Mouse (Mus musculus): ENCODE results near the gene Ugt1a6a. TPM values are rescaled to one million over a fixed set of nuclear protein-coding genes. Genes with fewer than 3 reads are reported as not detected.

The Ugt1a6a gene
- polyA plus RNA-seq, 1 experiment from 2014 or later, result 1.1 TPM

GRCm38 (mm10) chr1:88226670-88227379, 92.2 kb downstream of the Ugt1a6a start, which contains the start of gene Mroh2a:
Gene Mroh2a (plus strand): TSS chr1:88226986.
- H3K9ac ChIP-seq, result no peak within 1 kb of the TSS
- no peak for ATAC-seq
- no peaks in the 10 kb centered on the region for H3K27me3 ChIP-seq

GRCm38 (mm10) chr1:88227482-88227881, 92.9 kb downstream of the Ugt1a6a start:
- no peak overlapping the region for H3K27ac ChIP-seq
- peaks cover 73% of the 10 kb centered on the region for H3K9me3 ChIP-seq (replicated peaks)
- WGBS, result 55% methylated on average over 2 of the region's 2 CpGs
- no peak overlapping the region for H3K9ac ChIP-seq
- no peaks in the 10 kb centered on the region for H3K4me1 ChIP-seq
- no peak overlapping the region for H3K4me2 ChIP-seq
- H3K27me3 ChIP-seq, result no peaks in the 10 kb centered on the region
- H3K4me3 ChIP-seq, result no peak overlapping the region
- no peaks in the 10 kb centered on the region for H3K36me3 ChIP-seq (ENCODE audit: poor library complexity, severe bottlenecking)
- no peak for ATAC-seq

More at GRCm38 (mm10) chr1:88226670-88227379, 92.2 kb downstream of the Ugt1a6a start, which contains the start of gene Mroh2a:
- Histone ChIP-seq H3K9me3 (replicated peaks) (peaks cover 70% of the 10 kb centered on the region), H3K4me2 (no peak within 1 kb of the TSS), H3K4me1 (no peaks in the 10 kb centered on the region), H3K27ac (no peak within 1 kb of the TSS), H3K4me3 (no peak within 1 kb of the TSS), H3K36me3 (ENCODE audit: poor library complexity, severe bottlenecking) (no peaks in the 10 kb centered on the region)
- 53% methylated on average over 5 of the region's 5 CpGs for WGBS

- no peak for ATAC-seq
- H3K27me3 ChIP-seq, result no peaks in the 10 kb centered on the region
- 72% methylated on average over 7 of the region's 7 CpGs for WGBS
These were observed 93.5 kb downstream of the Ugt1a6a start for GRCm38 (mm10) chr1:88228121-88228520.

GRCm38 (mm10) chr1:88229566-88229965, 95.0 kb downstream of the Ugt1a6a start:
- Histone ChIP-seq H3K36me3 (ENCODE audit: poor library complexity, severe bottlenecking) (no peaks in the 10 kb centered on the region), H3K4me1 (no peaks in the 10 kb centered on the region), H3K27me3 (no peaks in the 10 kb centered on the region), H3K4me3 (no peak overlapping the region), H3K9me3 (replicated peaks) (peaks cover 94% of the 10 kb centered on the region), H3K9ac (no peak overlapping the region), H3K4me2 (no peak overlapping the region), H3K27ac (no peak overlapping the region)
- WGBS, result 79% methylated on average over 3 of the region's 3 CpGs
- no peak for ATAC-seq

More at GRCm38 (mm10) chr1:88228121-88228520, 93.5 kb downstream of the Ugt1a6a start:
- Histone ChIP-seq H3K4me3 (no peak overlapping the region), H3K4me2 (no peak overlapping the region), H3K4me1 (no peaks in the 10 kb centered on the region), H3K36me3 (ENCODE audit: poor library complexity, severe bottlenecking) (no peaks in the 10 kb centered on the region), H3K9ac (no peak overlapping the region), H3K27ac (no peak overlapping the region), H3K9me3 (replicated peaks) (peaks cover 79% of the 10 kb centered on the region)

GRCm38 (mm10) chr1:88229986-88230385, 95.4 kb downstream of the Ugt1a6a start:
- Histone ChIP-seq H3K36me3 (ENCODE audit: poor library complexity, severe bottlenecking) (no peaks in the 10 kb centered on the region), H3K9ac (no peak overlapping the region), H3K4me1 (no peaks in the 10 kb centered on the region), H3K9me3 (replicated peaks) (peaks cover 98% of the 10 kb centered on the region), H3K27me3 (no peaks in the 10 kb centered on the region), H3K27ac (no peak overlapping the region), H3K4me2 (no peak overlapping the region), H3K4me3 (no peak overlapping the region)
- ATAC-seq, result no peak
- WGBS, result 85% methylated on average over 5 of the region's 5 CpGs

- Histone ChIP-seq H3K4me2 (no peak overlapping the region), H3K4me1 (no peaks in the 10 kb centered on the region), H3K9ac (no peak overlapping the region), H3K27ac (no peak overlapping the region), H3K4me3 (no peak overlapping the region), H3K27me3 (no peaks in the 10 kb centered on the region), H3K36me3 (ENCODE audit: poor library complexity, severe bottlenecking) (no peaks in the 10 kb centered on the region), H3K9me3 (replicated peaks) (peaks cover 100% of the 10 kb centered on the region)
- no peak for ATAC-seq
- 72% methylated on average over 7 of the region's 7 CpGs for WGBS
These were observed 95.8 kb downstream of the Ugt1a6a start for GRCm38 (mm10) chr1:88230421-88230820.

GRCm38 (mm10) chr1:88230981-88231802, 96.6 kb downstream of the Ugt1a6a start:
- Histone ChIP-seq H3K4me3 (no peak overlapping the region), H3K9ac (no peak overlapping the region), H3K36me3 (ENCODE audit: poor library complexity, severe bottlenecking) (no peaks in the 10 kb centered on the region), H3K27me3 (no peaks in the 10 kb centered on the region), H3K27ac (no peak overlapping the region), H3K4me1 (no peaks in the 10 kb centered on the region), H3K9me3 (replicated peaks) (peaks cover 100% of the 10 kb centered on the region), H3K4me2 (no peak overlapping the region)
- 75% methylated on average over 6 of the region's 6 CpGs for WGBS
- ATAC-seq, result no peak

GRCm38 (mm10) chr1:88231803-88232499, 97.3 kb downstream of the Ugt1a6a start:
- Histone ChIP-seq H3K4me2 (no peak overlapping the region), H3K27ac (no peak overlapping the region), H3K4me3 (no peak overlapping the region), H3K9me3 (replicated peaks) (peaks cover 97% of the 10 kb centered on the region), H3K4me1 (no peaks in the 10 kb centered on the region), H3K9ac (no peak overlapping the region), H3K36me3 (ENCODE audit: poor library complexity, severe bottlenecking) (no peaks in the 10 kb centered on the region), H3K27me3 (no peaks in the 10 kb centered on the region)
- WGBS, result 70% methylated on average over 7 of the region's 7 CpGs
- ATAC-seq, result no peak

- Histone ChIP-seq H3K4me1 (no peaks in the 10 kb centered on the region), H3K9me3 (replicated peaks) (peaks cover 97% of the 10 kb centered on the region), H3K4me2 (no peak overlapping the region), H3K36me3 (ENCODE audit: poor library complexity, severe bottlenecking) (no peaks in the 10 kb centered on the region), H3K27me3 (no peaks in the 10 kb centered on the region), H3K9ac (no peak overlapping the region), H3K4me3 (no peak overlapping the region), H3K27ac (no peak overlapping the region)
- ATAC-seq, result no peak
- 54% methylated on average over 3 of the region's 3 CpGs for WGBS
These were observed 98.2 kb downstream of the Ugt1a6a start for GRCm38 (mm10) chr1:88232664-88233380.

- H3K4me2 ChIP-seq, result no peak overlapping the region
- 69% methylated on average over 14 of the region's 14 CpGs for WGBS
- H3K9me3 ChIP-seq (replicated peaks), result peaks cover 97% of the 10 kb centered on the region
These were observed 99.0 kb downstream of the Ugt1a6a start for GRCm38 (mm10) chr1:88233421-88234247.

GRCm38 (mm10) chr1:88234248-88234610, 99.6 kb downstream of the Ugt1a6a start:
- Histone ChIP-seq H3K27ac (no peak overlapping the region), H3K4me2 (no peak overlapping the region), H3K27me3 (no peaks in the 10 kb centered on the region), H3K9me3 (replicated peaks) (peaks cover 97% of the 10 kb centered on the region), H3K36me3 (ENCODE audit: poor library complexity, severe bottlenecking) (no peaks in the 10 kb centered on the region), H3K4me3 (no peak overlapping the region), H3K4me1 (no peaks in the 10 kb centered on the region), H3K9ac (no peak overlapping the region)
- WGBS, result 64% methylated on average over 4 of the region's 4 CpGs
- no peak for ATAC-seq

More at GRCm38 (mm10) chr1:88233421-88234247, 99.0 kb downstream of the Ugt1a6a start:
- Histone ChIP-seq H3K36me3 (ENCODE audit: poor library complexity, severe bottlenecking) (no peaks in the 10 kb centered on the region), H3K27me3 (no peaks in the 10 kb centered on the region), H3K4me1 (no peaks in the 10 kb centered on the region), H3K27ac (no peak overlapping the region), H3K4me3 (no peak overlapping the region), H3K9ac (no peak overlapping the region)
- no peak for ATAC-seq
